Mouse (Mus musculus): ENCODE measurements around the gene Elfn1. TPM values are rescaled to one million over a fixed set of nuclear protein-coding genes. Genes with fewer than 3 reads are reported as not detected.

Gene Elfn1
- polyA plus RNA-seq, 1 experiment from 2014 or later: 1.5 TPM

GRCm38 (mm10) chr5:139998916-139999315 is 91.2 kb downstream of the Elfn1 start:
- H3K36me3 ChIP-seq (ENCODE audit: control insufficient read depth, insufficient read depth, low read length): no peaks in the 10 kb centered on the region
- H3K9me3 ChIP-seq (ENCODE audit: control insufficient read depth, low read length): no peaks in the 10 kb centered on the region
- ATAC-seq (ENCODE audit: low FRiP score) (no peak), DNase-seq (ENCODE audit: low spot score) (no peak)
- H3K9ac ChIP-seq (ENCODE audit: low read depth, low read length): no peak overlapping the region
- H3K27ac ChIP-seq (ENCODE audit: low read depth, low read length): no peak overlapping the region
- H3K4me3 ChIP-seq (ENCODE audit: low read depth, low read length): no peak overlapping the region
- 32% methylated on average over 5 of the region's 6 CpGs for WGBS
- no peaks in the 10 kb centered on the region for H3K27me3 ChIP-seq (ENCODE audit: control insufficient read depth, insufficient read depth, low read length)
- H3K4me2 ChIP-seq (replicated peaks; ENCODE audit: low read depth, low read length): no peak overlapping the region
- no peaks in the 10 kb centered on the region for H3K4me1 ChIP-seq (replicated peaks; ENCODE audit: control insufficient read depth, insufficient read depth, low read length)

- Histone ChIP-seq H3K27me3 (ENCODE audit: control insufficient read depth, insufficient read depth, low read length) (no peaks in the 10 kb centered on the region), H3K4me2 (replicated peaks; ENCODE audit: low read depth, low read length) (no peak overlapping the region), H3K27ac (ENCODE audit: low read depth, low read length) (no peak overlapping the region), H3K4me1 (replicated peaks; ENCODE audit: control insufficient read depth, insufficient read depth, low read length) (no peaks in the 10 kb centered on the region), H3K4me3 (ENCODE audit: low read depth, low read length) (no peak overlapping the region), H3K36me3 (ENCODE audit: control insufficient read depth, insufficient read depth, low read length) (no peaks in the 10 kb centered on the region), H3K9me3 (ENCODE audit: control insufficient read depth, low read length) (no peaks in the 10 kb centered on the region), H3K9ac (ENCODE audit: low read depth, low read length) (no peak overlapping the region)
- 72% methylated on average over 3 of the region's 3 CpGs for WGBS
- ATAC-seq (ENCODE audit: low FRiP score) (no peak), DNase-seq (ENCODE audit: low spot score) (no peak)
Observed at GRCm38 (mm10) chr5:140002541-140002940, 94.8 kb downstream of the Elfn1 start.

- Histone ChIP-seq H3K36me3 (ENCODE audit: control insufficient read depth, insufficient read depth, low read length) (no peaks in the 10 kb centered on the region), H3K4me3 (ENCODE audit: low read depth, low read length) (no peak overlapping the region), H3K4me1 (replicated peaks; ENCODE audit: control insufficient read depth, insufficient read depth, low read length) (no peaks in the 10 kb centered on the region), H3K9ac (ENCODE audit: low read depth, low read length) (no peak overlapping the region), H3K9me3 (ENCODE audit: control insufficient read depth, low read length) (no peaks in the 10 kb centered on the region), H3K27me3 (ENCODE audit: control insufficient read depth, insufficient read depth, low read length) (no peaks in the 10 kb centered on the region), H3K4me2 (replicated peaks; ENCODE audit: low read depth, low read length) (no peak overlapping the region), H3K27ac (ENCODE audit: low read depth, low read length) (no peak overlapping the region)
- no peak for ATAC-seq (ENCODE audit: low FRiP score)
- DNase-seq (ENCODE audit: low spot score): no peak
- WGBS: 85% methylated on average over 8 of the region's 8 CpGs
Observed at GRCm38 (mm10) chr5:140006861-140007260, 99.1 kb downstream of the Elfn1 start.

- WGBS: 49% methylated on average over 9 of the region's 9 CpGs
Observed at GRCm38 (mm10) chr5:140007656-140008522, 100.1 kb downstream of the Elfn1 start.

DNA sequence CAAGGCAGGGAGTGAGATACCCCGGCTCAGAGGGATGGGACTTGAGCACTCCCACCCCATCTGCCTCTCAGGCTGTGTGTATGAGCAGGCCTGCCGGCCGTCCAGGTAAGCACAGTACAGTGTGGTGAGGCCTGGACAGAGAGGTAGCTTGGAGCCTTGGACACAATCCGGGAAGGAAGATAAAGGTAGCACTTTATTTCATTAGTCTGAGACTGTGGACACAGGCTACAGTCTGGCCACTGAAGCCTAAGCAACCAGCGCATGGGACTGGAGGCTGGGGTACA is 100.7 kb downstream of the Elfn1 start:
- 82% methylated on average over 5 of the region's 5 CpGs for WGBS
- DNase-seq (ENCODE audit: low spot score) (no peak), ATAC-seq (ENCODE audit: low FRiP score) (no peak)
- no peaks in the 10 kb centered on the region for H3K4me1 ChIP-seq (replicated peaks; ENCODE audit: control insufficient read depth, insufficient read depth, low read length)
- no peaks in the 10 kb centered on the region for H3K27me3 ChIP-seq (ENCODE audit: control insufficient read depth, insufficient read depth, low read length)
- no peak overlapping the region for H3K4me3 ChIP-seq (ENCODE audit: low read depth, low read length)
- no peak overlapping the region for H3K4me2 ChIP-seq (replicated peaks; ENCODE audit: low read depth, low read length)
- H3K9me3 ChIP-seq (ENCODE audit: control insufficient read depth, low read length): no peaks in the 10 kb centered on the region
- no peaks in the 10 kb centered on the region for H3K36me3 ChIP-seq (ENCODE audit: control insufficient read depth, insufficient read depth, low read length)
- no peak overlapping the region for H3K27ac ChIP-seq (ENCODE audit: low read depth, low read length)
- H3K9ac ChIP-seq (ENCODE audit: low read depth, low read length): no peak overlapping the region

More at GRCm38 (mm10) chr5:140007656-140008522, 100.1 kb downstream of the Elfn1 start:
- Histone ChIP-seq H3K27me3 (ENCODE audit: control insufficient read depth, insufficient read depth, low read length) (no peaks in the 10 kb centered on the region), H3K27ac (ENCODE audit: low read depth, low read length) (no peak overlapping the region), H3K36me3 (ENCODE audit: control insufficient read depth, insufficient read depth, low read length) (no peaks in the 10 kb centered on the region), H3K9ac (ENCODE audit: low read depth, low read length) (no peak overlapping the region), H3K4me2 (replicated peaks; ENCODE audit: low read depth, low read length) (no peak overlapping the region), H3K9me3 (ENCODE audit: control insufficient read depth, low read length) (no peaks in the 10 kb centered on the region), H3K4me3 (ENCODE audit: low read depth, low read length) (no peak overlapping the region), H3K4me1 (replicated peaks; ENCODE audit: control insufficient read depth, insufficient read depth, low read length) (no peaks in the 10 kb centered on the region)
- DNase-seq (ENCODE audit: low spot score) (no peak), ATAC-seq (ENCODE audit: low FRiP score) (no peak)

- ATAC-seq (ENCODE audit: low FRiP score) (no peak), DNase-seq (ENCODE audit: low spot score) (no peak)
- Histone ChIP-seq H3K9me3 (ENCODE audit: control insufficient read depth, low read length) (no peaks in the 10 kb centered on the region), H3K27me3 (ENCODE audit: control insufficient read depth, insufficient read depth, low read length) (no peaks in the 10 kb centered on the region), H3K36me3 (ENCODE audit: control insufficient read depth, insufficient read depth, low read length) (no peaks in the 10 kb centered on the region), H3K4me3 (ENCODE audit: low read depth, low read length) (no peak overlapping the region), H3K4me2 (replicated peaks; ENCODE audit: low read depth, low read length) (no peak overlapping the region), H3K4me1 (replicated peaks; ENCODE audit: control insufficient read depth, insufficient read depth, low read length) (no peaks in the 10 kb centered on the region), H3K27ac (ENCODE audit: low read depth, low read length) (no peak overlapping the region), H3K9ac (ENCODE audit: low read depth, low read length) (no peak overlapping the region)
- WGBS: 69% methylated on average over 7 of the region's 7 CpGs
Observed at GRCm38 (mm10) chr5:140009083-140009655, 101.4 kb downstream of the Elfn1 start.

DNA sequence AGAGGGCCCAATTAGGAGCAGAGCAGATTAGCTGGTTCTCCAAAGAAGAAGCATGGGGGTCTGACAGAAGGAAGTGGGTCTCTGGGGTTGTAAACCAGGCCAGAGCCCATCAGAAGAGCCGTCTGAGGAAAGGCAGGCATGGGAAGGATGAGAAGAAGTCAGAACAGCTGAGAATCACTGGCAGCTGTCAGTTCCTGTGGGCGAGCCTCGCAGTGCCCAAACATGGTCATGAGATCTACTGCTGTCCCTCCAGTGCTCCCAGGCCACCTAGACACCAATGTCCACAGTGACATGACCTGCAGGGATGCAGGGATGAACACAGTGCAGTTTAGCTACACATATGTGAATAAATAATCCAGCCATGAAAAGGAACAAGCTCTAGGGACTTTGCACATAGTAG is 102.7 kb downstream of the Elfn1 start:
- WGBS: 83% methylated on average over 3 of the region's 3 CpGs
- ATAC-seq (ENCODE audit: low FRiP score) (no peak), DNase-seq (ENCODE audit: low spot score) (no peak)
- Histone ChIP-seq H3K9me3 (ENCODE audit: control insufficient read depth, low read length) (no peaks in the 10 kb centered on the region), H3K36me3 (ENCODE audit: control insufficient read depth, insufficient read depth, low read length) (no peaks in the 10 kb centered on the region), H3K27me3 (ENCODE audit: control insufficient read depth, insufficient read depth, low read length) (no peaks in the 10 kb centered on the region), H3K9ac (ENCODE audit: low read depth, low read length) (no peak overlapping the region), H3K27ac (ENCODE audit: low read depth, low read length) (no peak overlapping the region), H3K4me3 (ENCODE audit: low read depth, low read length) (no peak overlapping the region), H3K4me2 (replicated peaks; ENCODE audit: low read depth, low read length) (no peak overlapping the region), H3K4me1 (replicated peaks; ENCODE audit: control insufficient read depth, insufficient read depth, low read length) (no peaks in the 10 kb centered on the region)

DNA sequence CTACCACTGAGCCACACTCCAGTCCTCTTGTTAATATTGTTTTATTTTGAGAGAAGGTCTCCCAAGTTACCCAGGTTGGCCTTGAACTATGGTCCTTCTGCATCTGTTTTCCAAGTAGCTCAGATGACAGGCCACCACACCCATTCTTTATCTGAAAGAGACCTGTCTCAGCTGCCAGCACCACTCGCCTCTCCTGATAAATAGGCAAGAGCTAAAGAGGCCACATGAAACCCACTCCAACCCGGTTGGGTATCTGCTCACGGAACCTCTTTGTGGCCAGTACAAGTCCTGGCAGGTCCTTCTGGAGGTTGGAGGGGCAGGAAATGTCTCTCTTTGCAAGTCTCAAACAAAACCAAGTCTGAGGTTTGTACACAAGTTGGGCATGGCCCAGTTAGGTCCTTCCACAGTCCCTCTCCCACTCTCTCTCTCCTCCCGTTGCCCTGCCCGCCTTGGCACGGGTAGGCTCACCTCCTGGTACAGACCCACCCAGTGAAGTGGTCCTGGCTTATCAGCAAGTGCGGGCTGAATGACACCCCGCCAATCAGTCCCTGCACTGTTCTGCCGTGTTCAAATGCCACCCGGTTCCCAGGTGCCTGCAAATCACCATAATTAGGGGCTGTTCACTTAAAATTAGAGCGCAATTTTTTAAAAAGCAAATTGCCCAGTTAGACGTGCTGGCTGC is 104.7 kb downstream of the Elfn1 start:
- H3K4me1 ChIP-seq (replicated peaks; ENCODE audit: control insufficient read depth, insufficient read depth, low read length): no peaks in the 10 kb centered on the region
- H3K4me2 ChIP-seq (replicated peaks; ENCODE audit: low read depth, low read length): no peak overlapping the region
- no peak overlapping the region for H3K4me3 ChIP-seq (ENCODE audit: low read depth, low read length)
- no peaks in the 10 kb centered on the region for H3K36me3 ChIP-seq (ENCODE audit: control insufficient read depth, insufficient read depth, low read length)
- H3K27me3 ChIP-seq (ENCODE audit: control insufficient read depth, insufficient read depth, low read length): no peaks in the 10 kb centered on the region
- ATAC-seq (ENCODE audit: low FRiP score) (no peak), DNase-seq (ENCODE audit: low spot score) (no peak)
- H3K27ac ChIP-seq (ENCODE audit: low read depth, low read length): no peak overlapping the region
- no peaks in the 10 kb centered on the region for H3K9me3 ChIP-seq (ENCODE audit: control insufficient read depth, low read length)
- no peak overlapping the region for H3K9ac ChIP-seq (ENCODE audit: low read depth, low read length)
- 93% methylated on average over 12 of the region's 12 CpGs for WGBS

- H3K36me3 ChIP-seq (ENCODE audit: control insufficient read depth, insufficient read depth, low read length): no peaks in the 10 kb centered on the region
- no peaks in the 10 kb centered on the region for H3K27me3 ChIP-seq (ENCODE audit: control insufficient read depth, insufficient read depth, low read length)
- 80% methylated on average over 5 of the region's 5 CpGs for WGBS
- no peak overlapping the region for H3K27ac ChIP-seq (ENCODE audit: low read depth, low read length)
- no peak for DNase-seq (ENCODE audit: low spot score)
- H3K9me3 ChIP-seq (ENCODE audit: control insufficient read depth, low read length): no peaks in the 10 kb centered on the region
- no peak overlapping the region for H3K9ac ChIP-seq (ENCODE audit: low read depth, low read length)
- H3K4me2 ChIP-seq (replicated peaks; ENCODE audit: low read depth, low read length): no peak overlapping the region
- no peak overlapping the region for H3K4me3 ChIP-seq (ENCODE audit: low read depth, low read length)
- H3K4me1 ChIP-seq (replicated peaks; ENCODE audit: control insufficient read depth, insufficient read depth, low read length): no peaks in the 10 kb centered on the region
- ATAC-seq (ENCODE audit: low FRiP score): no peak
Observed at GRCm38 (mm10) chr5:140013652-140014051, 105.9 kb downstream of the Elfn1 start.

All from hindbrain, embryonic 11.5 days (tissue).